Mouse (Mus musculus) stomach, embryonic 16.5 days (tissue): ENCODE measurements around the gene Cdh4. TPM values are rescaled to one million over a fixed set of nuclear protein-coding genes. Genes with fewer than 3 reads are reported as not detected.

Source experiments
- ATAC-seq: fragments of 200-750 bp; cut with Nextera tagmentation; 2 replicates; pipeline ENCODE4 v1.8.0; 2017; ENCODE audit warnings: moderate number of reproducible peaks, moderate TSS enrichment; ENCODE audit not compliant: insufficient read depth, low FRiP score
- H3K27ac ChIP-seq: fragments of 300-500 bp; sonication (generic); 2 replicates; pipeline ENCODE4 v1.5.1; 2014; ENCODE audit warnings: low read length
- H3K27me3 ChIP-seq: fragments of 300-500 bp; sonication (generic); 2 replicates; pipeline ENCODE4 v1.6.1; 2014; ENCODE audit warnings: low read length, control low read depth, mixed read lengths; ENCODE audit not compliant: control insufficient read depth, insufficient read depth
- H3K36me3 ChIP-seq: fragments of 300-500 bp; sonication (generic); 2 replicates; pipeline ENCODE4 v1.6.1; 2014; ENCODE audit warnings: low read length; ENCODE audit not compliant: control insufficient read depth, insufficient read depth
- H3K4me1 ChIP-seq: fragments of 300-500 bp; sonication (generic); 2 replicates; pipeline ENCODE4 v1.6.1; 2014; ENCODE audit warnings: low read length, control low read depth, mixed read lengths; ENCODE audit not compliant: control insufficient read depth, insufficient read depth
- H3K4me2 ChIP-seq: fragments of 300-500 bp; sonication (generic); 2 replicates; pipeline ENCODE4 v1.6.1; 2014; ENCODE audit warnings: low read depth, low read length, mixed read lengths
- H3K4me3 ChIP-seq: fragments of 300-500 bp; sonication (generic); replicated peaks from 2 replicates; pipeline ENCODE4 v1.5.1; 2014; ENCODE audit warnings: mild to moderate bottlenecking, low read length
- H3K9ac ChIP-seq: fragments of 300-500 bp; sonication (generic); 2 replicates; pipeline ENCODE4 v1.6.1; 2014; ENCODE audit warnings: low read length
- H3K9me3 ChIP-seq: fragments of 300-500 bp; sonication (generic); replicated peaks from 2 replicates; pipeline ENCODE4 v1.6.1; 2016; ENCODE audit warnings: low read length, control low read depth; ENCODE audit not compliant: control insufficient read depth
- WGBS: fragments of 180-500 bp; shearing (Covaris S2); extraction: QIAGEN DNeasy Blood & Tissue Kit; methylation state at CpG from one replicate; pipeline ENCODE4 v1.1.7; 2014; 5-methylcytosine and 5-hydroxymethylcytosine counted together
- polyA plus RNA-seq: library from polyadenylated mRNA; unstranded; fragments of >200 nt; fragmentation: Nextera tagmentation; extraction: Ambion mirVana; gene quantifications from 2 replicates; pipeline ENCODE4 v1.2.1, GENCODE M21; 2015

Gene Cdh4
- polyA plus RNA-seq, 1 experiment from 2014 or later: 4.4 TPM

DNA sequence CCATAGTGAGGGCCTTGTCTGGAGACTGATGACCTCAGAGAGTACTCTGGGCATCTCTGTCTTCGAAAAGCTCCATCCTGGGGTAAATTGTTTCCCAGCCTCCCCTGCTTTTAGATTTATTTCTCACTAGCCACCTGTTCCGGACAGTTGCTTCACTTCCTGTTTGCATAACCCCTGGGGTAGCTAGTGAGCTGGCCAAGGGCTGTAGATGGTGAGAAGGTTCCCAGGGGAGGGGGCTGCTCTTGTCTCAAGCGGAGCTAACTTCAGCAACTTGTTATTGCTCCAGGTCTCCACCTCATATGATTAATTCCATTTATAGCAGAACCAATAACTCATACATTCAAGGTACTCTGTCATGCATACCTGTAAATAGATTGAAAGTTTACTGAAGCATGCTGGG lies 16.6 kb upstream of the Cdh4 start:
- no peak overlapping the region for H3K4me2 ChIP-seq
- H3K27ac ChIP-seq: no peak overlapping the region
- no peaks in the 10 kb centered on the region for H3K36me3 ChIP-seq
- ATAC-seq: no peak
- H3K4me3 ChIP-seq: no peak overlapping the region
- WGBS: 45% methylated on average over 3 of the region's 3 CpGs
- H3K27me3 ChIP-seq: no peaks in the 10 kb centered on the region
- H3K9ac ChIP-seq: no peak overlapping the region
- no peaks in the 10 kb centered on the region for H3K4me1 ChIP-seq
- no peaks in the 10 kb centered on the region for H3K9me3 ChIP-seq

DNA sequence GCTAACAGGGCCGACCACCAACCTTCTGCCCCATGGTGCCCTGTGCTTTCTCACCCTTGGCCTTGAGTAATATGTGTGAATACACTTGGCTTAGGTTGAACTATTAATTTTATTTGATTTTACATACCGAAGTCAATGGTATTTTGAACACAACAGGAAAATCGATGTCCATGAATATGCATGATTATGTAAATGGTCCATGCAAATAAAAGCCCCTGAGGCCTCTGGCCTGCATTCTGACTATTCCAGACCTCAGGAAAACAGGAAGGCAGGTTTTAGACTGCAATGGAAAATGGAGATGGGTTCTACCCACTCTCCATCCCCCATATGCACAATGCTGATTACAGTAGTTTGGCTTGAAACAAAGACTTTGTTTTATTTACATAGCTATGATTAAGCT lies 13.3 kb upstream of the Cdh4 start:
- H3K4me1 ChIP-seq: no peaks in the 10 kb centered on the region
- no peak overlapping the region for H3K9ac ChIP-seq
- H3K9me3 ChIP-seq: no peaks in the 10 kb centered on the region
- ATAC-seq: no peak
- 84% methylated on average over 3 of the region's 3 CpGs for WGBS
- H3K27ac ChIP-seq: no peak overlapping the region
- H3K4me2 ChIP-seq: no peak overlapping the region
- H3K4me3 ChIP-seq: no peak overlapping the region
- H3K27me3 ChIP-seq: no peaks in the 10 kb centered on the region
- H3K36me3 ChIP-seq: no peaks in the 10 kb centered on the region

DNA sequence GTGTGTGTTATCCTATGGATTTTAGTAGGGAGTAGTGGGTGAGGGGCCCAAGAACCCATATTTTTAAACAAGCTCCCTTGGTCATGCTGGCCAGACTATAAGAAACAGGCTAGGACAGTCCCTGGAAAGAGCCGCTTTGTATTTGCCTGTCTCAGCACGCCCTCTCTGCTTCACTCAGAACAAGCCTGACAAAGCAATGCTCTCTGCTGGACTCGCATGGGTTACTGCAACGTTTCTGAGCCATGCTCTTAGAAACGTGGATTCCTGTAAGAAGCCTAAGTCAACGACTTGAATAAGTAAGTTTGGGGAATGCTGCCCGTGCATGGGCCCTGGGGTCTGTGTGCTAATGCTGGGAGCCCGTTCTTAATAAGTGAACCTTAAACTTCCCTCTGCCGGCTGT lies 2.1 kb upstream of the Cdh4 start:
- H3K4me3 ChIP-seq: no peak overlapping the region
- no peak overlapping the region for H3K9ac ChIP-seq
- H3K36me3 ChIP-seq: no peaks in the 10 kb centered on the region
- H3K4me1 ChIP-seq: peaks cover 14% of the 10 kb centered on the region; the same call in 1 of the 2 replicates
- ATAC-seq: no peak
- 25% methylated on average over 9 of the region's 9 CpGs for WGBS
- H3K4me2 ChIP-seq: no peak overlapping the region
- H3K9me3 ChIP-seq: no peaks in the 10 kb centered on the region
- H3K27me3 ChIP-seq: peaks cover 25% of the 10 kb centered on the region
- no peak overlapping the region for H3K27ac ChIP-seq

DNA sequence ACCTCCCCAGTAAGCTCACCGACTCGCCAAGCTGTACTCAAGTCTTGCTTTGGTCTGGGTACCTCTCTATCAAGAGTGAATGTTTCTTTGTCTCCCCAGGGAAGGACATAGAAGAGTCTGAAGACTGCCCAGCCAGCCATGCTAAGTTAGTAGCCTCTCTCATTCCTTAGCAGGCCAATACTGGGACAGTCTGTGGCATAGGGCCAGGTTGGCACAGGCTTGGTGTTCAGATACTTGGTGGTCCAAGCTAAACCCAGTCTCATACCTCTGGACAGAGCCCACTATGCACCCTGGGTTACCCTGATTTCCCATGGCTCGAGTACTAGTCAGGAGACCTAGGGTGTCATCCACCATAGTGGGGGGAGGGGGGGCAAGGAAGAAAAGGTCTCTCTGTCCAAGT lies 1.1 kb upstream of the Cdh4 start:
- Histone ChIP-seq H3K9ac (no peak overlapping the region), H3K36me3 (no peaks in the 10 kb centered on the region), H3K4me1 (peaks cover 14% of the 10 kb centered on the region; the same call in 1 of the 2 replicates), H3K27ac (no peak overlapping the region), H3K4me2 (no peak overlapping the region), H3K4me3 (no peak overlapping the region), H3K9me3 (no peaks in the 10 kb centered on the region), H3K27me3 (peaks cover 25% of the 10 kb centered on the region)
- ATAC-seq: no peak
- 76% methylated on average over 3 of the region's 3 CpGs for WGBS

DNA sequence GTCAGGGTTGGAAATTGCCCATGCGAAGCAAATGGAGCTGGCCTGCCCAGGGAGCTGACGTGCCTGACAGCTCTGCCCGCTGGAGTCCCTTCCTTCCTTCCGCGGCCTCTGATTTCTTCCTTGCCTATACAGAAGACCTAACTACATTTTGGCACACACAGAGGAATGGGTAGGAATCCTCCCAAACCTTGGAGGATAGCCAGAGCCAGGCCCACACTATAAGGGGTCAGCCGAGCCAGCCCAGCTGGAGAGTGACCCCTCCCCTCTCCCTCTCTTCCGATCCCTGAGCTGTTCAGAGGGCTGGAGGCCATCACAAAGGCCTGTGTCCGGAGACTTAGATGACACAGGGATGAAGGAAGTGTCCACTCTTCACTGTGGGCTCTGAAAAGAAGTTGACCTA lies 514 bp upstream of the Cdh4 start:
- H3K36me3 ChIP-seq: no peaks in the 10 kb centered on the region
- peak overlapping the region; percentile 69; the same call in 1 of the 2 replicates for H3K9ac ChIP-seq
- WGBS: 25% methylated on average over 8 of the region's 8 CpGs
- H3K4me1 ChIP-seq: peaks cover 14% of the 10 kb centered on the region; the same call in 1 of the 2 replicates
- H3K27ac ChIP-seq: no peak overlapping the region
- ATAC-seq: peak; percentile 48; the same call in 1 of the 2 replicates
- peak overlapping the region; percentile 99 for H3K4me2 ChIP-seq
- no peaks in the 10 kb centered on the region for H3K9me3 ChIP-seq
- peak overlapping the region; percentile 61 for H3K4me3 ChIP-seq
- peaks cover 25% of the 10 kb centered on the region for H3K27me3 ChIP-seq

DNA sequence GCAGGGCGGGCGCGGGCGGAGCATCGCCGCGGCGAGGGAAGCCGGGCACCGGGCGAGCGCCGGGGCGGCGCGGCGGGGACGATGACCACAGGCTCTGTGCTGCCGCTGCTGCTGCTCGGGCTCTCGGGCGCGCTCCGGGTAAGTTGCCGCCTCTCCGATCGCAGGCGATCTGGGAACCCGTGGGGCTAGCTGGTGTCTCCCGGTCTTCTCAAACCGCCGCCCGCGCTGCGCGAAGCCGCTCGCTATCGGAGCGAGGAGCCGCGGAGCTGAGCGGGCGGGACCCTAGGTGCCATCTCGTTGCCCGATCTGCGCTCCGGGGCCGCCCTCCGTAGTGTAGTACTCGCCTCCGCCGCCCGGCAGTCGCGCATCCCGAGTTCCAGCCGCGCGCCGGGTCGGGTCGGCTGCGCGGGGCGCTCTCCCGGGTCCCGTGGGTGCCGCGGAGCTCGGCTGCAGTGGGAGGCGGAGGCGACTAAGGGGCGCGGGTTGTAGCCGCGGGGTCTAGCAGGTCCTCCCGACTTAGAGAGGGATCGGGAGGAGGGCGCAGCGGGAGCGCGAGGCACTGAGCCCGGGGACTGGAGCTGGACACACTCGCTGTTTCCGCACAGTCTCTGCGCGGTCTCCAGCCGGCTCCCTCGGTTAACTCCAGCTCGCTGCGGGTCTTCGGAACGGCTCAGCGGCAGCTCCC lies 452 bp downstream of the Cdh4 start:
- Histone ChIP-seq H3K4me2 (peak overlapping the region; percentile 99), H3K9ac (peak overlapping the region; percentile 69), H3K9me3 (no peaks in the 10 kb centered on the region), H3K36me3 (no peaks in the 10 kb centered on the region), H3K27me3 (peaks cover 25% of the 10 kb centered on the region), H3K27ac (no peak overlapping the region), H3K4me3 (peak overlapping the region; percentile 61), H3K4me1 (peaks cover 14% of the 10 kb centered on the region; the same call in 1 of the 2 replicates)
- under 1% methylated on average over 86 of the region's 95 CpGs for WGBS
- ATAC-seq: peak; percentile 59

DNA sequence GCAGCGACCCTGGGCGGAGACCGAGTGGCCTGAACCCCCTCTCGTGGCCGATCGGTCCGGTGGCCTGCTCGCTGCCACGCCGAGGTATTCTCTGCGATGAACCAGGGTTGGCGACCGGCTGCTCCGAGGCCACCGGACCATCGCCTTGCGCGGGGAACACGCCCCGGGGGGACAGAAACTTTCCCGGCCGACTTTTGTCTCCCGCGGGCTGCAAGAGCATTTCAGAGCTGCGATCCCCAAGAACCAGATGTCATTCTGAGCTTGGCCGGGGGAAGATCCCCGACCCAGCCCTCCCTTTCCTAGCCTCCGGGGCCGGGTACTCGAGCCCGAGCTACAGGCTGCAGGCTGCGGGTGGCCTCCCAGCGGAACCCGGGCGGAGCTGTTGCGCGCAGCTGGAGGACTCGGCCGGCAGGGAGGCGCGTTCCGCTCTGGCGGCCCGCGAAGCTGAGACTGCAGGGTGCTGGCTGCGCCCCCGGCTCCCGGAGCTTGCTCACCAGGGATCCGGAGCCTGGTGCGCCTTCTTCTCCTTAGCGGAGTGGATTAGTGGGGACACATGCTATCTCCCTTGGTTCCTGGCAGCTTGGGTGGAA lies 1.1 kb downstream of the Cdh4 start:
- Histone ChIP-seq H3K9ac (peak overlapping the region; percentile 69), H3K9me3 (no peaks in the 10 kb centered on the region), H3K36me3 (no peaks in the 10 kb centered on the region), H3K27ac (no peak overlapping the region), H3K4me1 (peaks cover 14% of the 10 kb centered on the region; the same call in 1 of the 2 replicates), H3K4me2 (peak overlapping the region; percentile 99), H3K4me3 (peak overlapping the region; percentile 61), H3K27me3 (peaks cover 25% of the 10 kb centered on the region)
- under 1% methylated on average over 51 of the region's 51 CpGs for WGBS
- no peak for ATAC-seq

GRCm38 (mm10) chr2:179443959-179444358 lies 1.7 kb downstream of the Cdh4 start:
- WGBS: 18% methylated on average over 11 of the region's 11 CpGs
- peak overlapping the region; percentile 99 for H3K4me2 ChIP-seq
- H3K9me3 ChIP-seq: peaks cover 3% of the 10 kb centered on the region
- H3K9ac ChIP-seq: no peak overlapping the region; the same call in 1 of the 2 replicates
- H3K27me3 ChIP-seq: peaks cover 25% of the 10 kb centered on the region
- ATAC-seq: no peak
- no peaks in the 10 kb centered on the region for H3K36me3 ChIP-seq
- peak overlapping the region; percentile 61; the same call in 1 of the 2 replicates for H3K4me3 ChIP-seq
- H3K27ac ChIP-seq: no peak overlapping the region
- peaks cover 14% of the 10 kb centered on the region; the same call in 1 of the 2 replicates for H3K4me1 ChIP-seq

DNA sequence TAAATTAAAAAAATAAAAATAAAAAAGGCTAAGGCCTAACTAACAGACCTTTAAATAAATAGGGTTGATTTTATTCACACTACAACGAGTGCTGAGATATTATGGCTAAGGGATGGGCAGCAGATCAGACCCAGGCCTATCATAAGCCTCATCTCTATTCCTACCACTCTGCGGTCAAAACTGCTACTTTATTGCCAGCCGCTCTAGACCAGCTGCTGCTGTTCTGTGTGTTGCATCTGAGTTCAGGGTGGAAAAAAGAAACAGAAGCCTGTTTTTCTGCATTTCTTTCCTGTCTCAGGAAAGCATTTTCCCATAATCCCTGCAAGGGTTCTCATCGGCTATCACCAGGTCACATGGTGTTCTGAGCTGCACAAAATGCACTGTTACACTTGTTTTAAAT lies 6.0 kb downstream of the Cdh4 start:
- peaks cover 7% of the 10 kb centered on the region; the same call in 1 of the 2 replicates for H3K4me1 ChIP-seq
- WGBS: 90% methylated on average over 4 of the region's 4 CpGs
- H3K27ac ChIP-seq: no peak overlapping the region
- H3K36me3 ChIP-seq: no peaks in the 10 kb centered on the region
- H3K27me3 ChIP-seq: peaks cover 16% of the 10 kb centered on the region
- ATAC-seq: no peak
- H3K9me3 ChIP-seq: peaks cover 4% of the 10 kb centered on the region
- H3K4me2 ChIP-seq: no peak overlapping the region
- H3K9ac ChIP-seq: no peak overlapping the region
- H3K4me3 ChIP-seq: no peak overlapping the region
